Mouse (Mus musculus) heart, adult 8-10 months (tissue): ENCODE measurements around the gene Myo18b. TPM values are rescaled to one million over a fixed set of nuclear protein-coding genes. Genes with fewer than 3 reads are reported as not detected.

Experiments used
- DNase-seq: peaks from one replicate; pipeline ENCODE4 v3.0.0; 2022; ENCODE audit warnings: low spot score
- total RNA-seq, 4 experiments: library from RNA; stranded (reverse); gene quantifications; 2 replicates each; pipeline ENCODE4 v1.2.4; 2022

Gene Myo18b
- 100 to 1,000 TPM; 211 to 246 (median 225) TPM for total RNA-seq

DNA sequence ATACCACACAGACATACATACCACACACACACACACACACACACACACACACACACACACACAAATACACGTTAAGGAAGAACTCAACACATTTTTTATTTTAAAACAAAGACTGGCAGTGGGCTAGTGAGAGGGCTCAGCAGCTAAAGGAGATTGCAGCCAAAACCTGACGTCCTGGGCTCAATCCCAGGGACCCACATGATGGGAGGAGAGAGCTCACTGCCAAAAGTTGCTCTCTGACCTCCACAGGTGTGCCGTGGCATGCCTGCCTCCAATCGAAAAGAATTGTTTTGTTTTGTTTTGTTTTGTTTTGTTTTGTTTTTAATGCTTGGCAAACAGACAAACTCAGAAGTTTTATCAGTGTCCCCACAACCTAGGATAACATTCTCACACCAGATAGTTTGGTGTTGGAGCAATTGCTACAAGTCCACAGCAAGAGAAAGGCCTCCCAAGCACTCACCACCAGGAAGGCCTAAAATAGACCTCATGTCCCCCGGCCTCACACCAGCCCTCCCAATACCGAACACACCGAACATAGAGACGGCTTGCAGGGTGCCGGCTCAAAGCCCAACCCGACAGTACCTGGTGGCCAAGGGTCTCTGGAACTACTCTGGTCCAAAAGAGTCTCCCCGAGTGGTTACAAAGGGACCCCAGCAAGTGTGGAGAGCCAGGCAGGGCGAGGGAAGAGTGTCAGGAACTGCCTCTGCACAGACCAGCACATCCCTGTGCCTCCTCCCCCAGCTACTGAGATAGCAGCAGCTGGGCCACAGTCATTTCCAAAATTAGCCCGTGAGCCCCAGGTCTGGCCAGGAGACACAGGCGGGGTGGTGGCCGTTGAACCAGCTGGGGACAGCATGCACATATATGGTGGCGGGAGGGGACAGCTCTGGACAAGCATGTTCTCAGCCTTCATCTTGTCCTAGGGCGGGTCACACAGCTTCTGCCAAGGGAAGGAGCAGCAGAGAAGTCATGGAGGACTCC is at the start of gene Myo18b:
Gene Myo18b (minus strand): TSS at position 689 of the 981 bp plus-strand sequence.
- peak; percentile 71 for DNase-seq

DNA sequence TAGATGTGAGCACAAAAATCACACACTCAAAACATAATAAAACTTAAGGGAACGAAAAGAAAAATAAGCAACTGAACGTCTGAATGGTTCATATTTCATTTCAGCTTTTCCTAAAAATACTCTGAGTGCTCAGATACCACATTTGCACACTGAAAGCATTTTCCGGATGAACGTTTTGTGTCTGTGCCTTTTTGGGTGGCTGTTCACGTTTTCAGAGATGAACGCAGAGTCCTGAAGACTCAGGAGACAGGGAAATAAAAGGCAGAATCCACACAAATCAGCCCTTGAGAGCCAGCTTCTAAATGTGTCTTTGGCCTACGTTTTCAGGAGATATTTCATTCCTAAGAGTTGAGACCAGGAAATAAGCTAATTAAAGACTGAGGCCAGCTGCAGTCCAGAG is 49.8 kb upstream of the Myo18b start:
- DNase-seq = no peak

DNA sequence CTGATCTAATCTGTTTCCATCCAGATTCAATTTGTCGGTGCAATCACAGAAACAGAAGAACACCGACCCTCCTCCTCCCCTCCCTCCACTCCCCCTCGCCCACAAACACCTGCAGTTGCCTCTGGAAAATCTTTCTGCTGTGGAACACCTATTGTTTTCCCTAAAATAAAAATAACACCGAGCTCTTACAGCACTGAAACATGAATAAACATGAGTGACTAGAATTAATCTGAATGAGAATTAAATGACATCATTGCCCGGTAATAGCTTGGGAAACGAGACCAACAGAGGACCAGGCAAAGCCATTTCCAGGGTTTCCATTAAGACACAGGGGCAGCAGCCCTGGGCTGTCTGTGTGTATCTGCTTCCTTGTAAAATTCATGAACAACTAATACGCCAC is 46.1 kb upstream of the Myo18b start:
- no peak for DNase-seq

DNA sequence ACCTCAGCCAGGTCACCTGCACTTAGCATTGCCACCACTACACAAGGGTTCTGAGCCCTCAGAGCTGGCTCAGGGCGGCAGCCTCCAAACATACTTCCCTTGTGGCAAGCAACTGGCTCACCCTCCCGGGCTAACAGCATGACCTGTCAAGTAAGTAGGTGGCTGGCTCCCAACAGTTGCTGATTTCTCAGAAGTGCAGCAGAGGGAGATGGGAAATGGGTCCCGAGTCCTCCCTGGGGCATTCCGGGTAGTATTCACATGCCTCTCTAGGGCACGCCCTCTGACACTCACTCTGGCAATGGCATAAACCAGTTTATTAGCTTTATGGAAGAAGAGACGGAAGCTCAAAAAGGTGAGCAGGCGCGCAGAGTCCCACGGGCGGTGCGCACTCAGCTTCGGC is 44.8 kb upstream of the Myo18b start:
- no peak for DNase-seq

DNA sequence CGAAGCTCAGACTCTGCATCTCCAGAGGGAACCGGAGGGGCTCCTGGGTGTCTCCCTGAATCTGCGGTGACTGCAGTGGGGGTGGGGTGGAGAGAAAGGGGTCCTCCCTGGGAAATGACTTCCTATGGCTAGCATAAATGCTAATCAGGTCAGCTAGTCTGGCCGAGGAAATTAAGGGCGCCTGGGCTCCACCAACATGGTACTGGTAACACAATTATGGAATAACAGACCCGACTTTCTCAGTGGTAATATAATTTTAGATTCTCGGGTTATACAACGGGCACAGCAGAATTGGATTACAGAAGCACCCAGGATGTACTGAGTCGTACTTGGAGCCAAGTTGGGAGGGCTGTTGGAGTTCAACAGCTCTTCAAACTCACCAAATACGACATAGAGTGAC is 40.5 kb upstream of the Myo18b start:
- no peak for DNase-seq

DNA sequence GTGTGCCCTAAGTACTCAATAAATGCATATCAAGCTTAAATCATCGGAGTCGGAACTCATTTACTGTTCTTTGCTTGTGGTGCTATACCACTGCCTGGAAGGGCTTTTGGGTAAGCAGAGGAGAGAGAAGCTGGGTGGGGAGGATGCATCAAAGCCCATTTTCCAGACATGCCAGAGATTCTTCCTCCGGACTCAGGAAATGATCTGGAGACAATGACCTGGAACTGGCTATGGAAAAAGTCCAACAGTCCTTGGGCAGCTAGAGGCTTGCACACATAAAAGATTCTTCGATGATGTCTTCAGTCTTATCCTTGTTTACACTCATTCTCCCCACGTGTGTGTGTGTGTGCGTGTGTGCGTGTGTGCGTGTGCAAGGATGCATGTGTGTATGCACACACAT is 39.3 kb upstream of the Myo18b start:
- DNase-seq = no peak

DNA sequence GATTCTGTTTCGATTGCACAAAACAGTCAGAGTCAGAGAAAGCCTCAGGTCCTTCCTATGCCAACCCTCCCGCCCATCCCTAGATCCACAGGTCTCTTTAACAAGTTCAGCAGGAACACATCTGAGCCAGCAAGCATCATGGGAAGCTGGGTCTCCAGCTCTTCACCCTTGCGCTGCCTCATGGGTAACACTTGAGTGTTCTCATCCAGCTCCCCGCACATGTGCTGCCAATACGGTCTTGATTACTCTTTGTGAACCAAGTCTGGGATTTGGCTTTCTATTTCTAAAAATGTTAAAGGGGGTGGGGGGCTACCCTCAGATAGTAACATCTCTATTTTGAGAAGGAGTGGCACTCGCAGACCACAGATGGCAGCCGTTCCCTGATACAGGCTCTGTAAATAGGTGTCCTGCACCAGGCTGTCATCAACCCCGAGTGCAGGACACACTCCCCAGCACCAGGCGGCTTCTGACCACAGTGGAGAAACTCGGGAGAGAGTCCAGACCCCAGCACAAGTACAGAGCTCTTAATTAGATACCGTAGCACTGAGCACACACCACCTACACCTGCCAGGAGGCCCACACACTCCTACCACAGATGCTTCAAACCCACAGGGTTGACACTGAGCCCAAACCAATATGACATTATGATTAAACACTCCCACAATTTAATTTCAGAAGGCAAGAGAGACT is 36.9 kb upstream of the Myo18b start:
- no peak for DNase-seq

DNA sequence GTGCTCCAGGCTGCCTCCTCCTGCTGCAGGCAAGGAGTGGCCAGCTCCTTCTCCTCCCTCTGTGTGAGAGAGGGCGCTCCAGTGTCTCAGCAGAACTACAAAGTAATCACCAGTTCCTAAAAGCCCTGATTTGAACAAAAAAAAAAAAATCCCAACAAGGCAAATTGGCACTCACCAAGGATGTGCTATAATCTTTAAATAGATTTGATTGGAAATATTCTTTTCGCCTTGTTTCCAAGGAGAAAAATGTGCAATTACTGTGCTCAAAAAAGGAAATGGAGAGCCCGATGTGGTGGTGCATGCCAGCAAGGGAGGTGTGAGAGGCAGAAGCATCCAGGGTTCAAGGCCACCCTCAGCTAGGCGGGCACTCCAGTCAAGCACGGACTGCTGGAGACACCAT is 35.7 kb upstream of the Myo18b start:
- DNase-seq = no peak

DNA sequence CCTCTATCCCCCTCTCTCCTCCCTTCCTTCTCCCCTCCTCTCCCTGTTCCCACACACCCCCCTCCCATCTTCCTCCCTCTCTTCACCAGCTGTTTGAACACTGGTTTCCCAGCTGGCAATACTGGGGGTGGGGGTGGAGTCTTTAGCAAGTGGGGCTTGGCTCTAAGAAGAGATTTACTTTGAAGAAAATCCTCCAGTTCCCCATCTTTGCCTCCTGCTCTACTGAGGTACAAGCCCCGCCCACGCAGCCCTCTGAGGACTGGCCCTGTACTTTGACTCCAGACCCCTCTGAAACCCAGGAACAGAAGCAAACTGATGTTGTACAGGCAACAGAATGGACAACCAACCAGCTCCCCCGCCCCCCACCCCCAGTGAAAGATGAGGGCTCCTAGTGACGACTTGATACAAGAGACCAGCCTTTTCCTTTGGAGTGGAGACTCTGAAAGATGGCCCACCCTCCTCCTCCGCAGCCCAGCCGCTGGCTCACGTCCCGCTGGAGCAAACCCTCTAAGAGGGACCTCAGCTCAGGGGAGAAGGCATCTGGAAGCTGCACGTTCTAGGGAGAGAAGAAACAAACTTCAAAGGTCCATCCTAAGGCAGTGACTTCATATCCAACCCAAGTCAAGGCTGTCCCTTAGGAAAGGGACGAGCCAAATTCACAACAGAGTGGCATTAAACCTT is 32.2 kb upstream of the Myo18b start:
- no peak for DNase-seq

DNA sequence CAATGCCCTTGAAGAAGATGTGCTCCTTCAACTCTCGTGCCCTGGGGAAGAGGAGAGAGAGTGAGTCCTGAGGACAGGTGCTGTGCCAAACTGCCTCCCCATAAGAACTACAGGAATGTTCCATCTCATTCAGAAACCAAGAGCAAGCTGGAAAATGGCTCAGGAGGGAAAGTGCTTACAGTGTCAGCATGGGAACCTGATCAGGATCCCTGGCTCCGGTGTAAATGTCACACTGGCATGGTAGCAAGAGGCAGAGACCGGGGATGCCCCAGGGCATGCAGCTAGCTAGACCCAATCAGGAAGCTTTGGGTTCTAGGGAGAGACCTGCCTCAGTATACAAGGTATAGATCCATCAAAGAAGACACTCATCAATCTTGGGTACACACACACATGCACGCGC is 29.3 kb upstream of the Myo18b start:
- DNase-seq = no peak

DNA sequence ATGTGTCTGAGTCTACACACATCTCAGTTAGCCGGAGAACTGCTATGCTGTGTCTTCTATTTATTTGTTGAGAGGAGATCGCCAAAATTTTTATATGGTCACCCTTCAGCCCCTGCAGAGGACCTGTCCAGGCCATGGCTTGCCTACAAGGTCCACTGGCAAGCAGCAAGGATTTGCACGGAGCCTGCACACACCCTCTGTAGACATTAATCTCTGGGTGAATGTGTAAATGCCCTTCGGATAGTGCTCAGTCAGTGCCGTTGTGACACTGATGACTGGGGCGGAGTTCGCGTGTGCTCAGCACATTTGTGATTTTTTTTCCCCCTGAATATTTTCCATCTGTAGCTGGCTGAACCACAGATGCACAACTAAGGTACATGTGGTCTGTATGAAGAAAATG is 28.6 kb upstream of the Myo18b start:
- no peak for DNase-seq

DNA sequence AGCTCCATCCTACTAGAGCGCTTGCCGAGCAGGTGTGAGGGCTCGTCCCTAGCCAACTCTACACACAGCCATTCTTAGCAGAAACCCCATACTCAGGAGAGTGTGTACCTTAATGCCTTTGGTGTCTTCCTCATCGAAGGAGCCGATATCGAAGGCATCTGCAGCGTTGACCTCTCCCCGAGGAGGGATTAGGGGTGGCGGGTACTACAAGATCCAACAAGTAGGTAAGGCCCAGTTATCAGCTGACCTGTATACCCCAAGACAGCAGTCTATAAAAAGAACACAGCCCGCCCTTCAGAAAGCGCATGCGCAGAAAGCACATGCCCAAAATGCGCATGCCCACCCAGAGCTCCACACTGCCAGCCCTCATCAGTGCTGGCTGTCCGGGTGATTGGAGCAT is 27.7 kb upstream of the Myo18b start:
- no peak for DNase-seq

DNA sequence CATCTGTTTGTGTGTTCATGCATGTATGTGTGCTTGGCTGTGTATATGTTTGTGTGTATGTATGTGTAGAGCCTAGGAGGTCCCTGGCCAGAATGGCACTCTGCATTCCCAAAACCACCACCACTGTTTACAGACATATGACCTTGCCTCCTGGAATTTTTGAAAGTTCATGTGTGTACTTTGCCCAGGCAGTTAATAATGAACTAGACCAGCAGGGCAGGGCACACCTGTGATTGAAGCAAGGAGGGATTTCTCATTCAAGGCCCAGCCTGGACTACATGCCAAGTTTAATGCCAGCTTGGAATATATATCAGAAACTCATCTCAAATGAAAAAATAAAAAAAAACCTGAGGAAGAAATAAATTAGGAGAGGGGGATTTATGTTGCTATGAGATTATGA is 25.8 kb upstream of the Myo18b start:
- DNase-seq = no peak

DNA sequence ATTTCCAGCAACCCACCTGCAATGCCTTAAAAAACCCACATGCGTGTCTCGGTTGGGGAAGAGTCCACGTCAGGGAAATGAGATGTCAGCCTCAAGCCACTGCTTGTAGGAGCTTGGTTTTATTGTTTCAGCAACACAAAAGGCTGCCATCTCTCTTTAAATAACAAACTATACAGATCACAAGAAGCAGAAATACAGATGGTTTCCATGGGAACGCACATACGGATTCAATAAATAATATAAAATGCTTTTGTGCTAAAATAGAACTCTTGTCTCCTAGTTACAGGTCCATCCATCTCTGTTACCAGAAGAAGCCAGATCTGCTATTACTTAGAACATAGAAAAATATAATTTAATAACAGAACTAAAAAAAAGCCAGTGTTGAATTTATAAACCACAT is 14.2 kb upstream of the Myo18b start:
- DNase-seq = no peak

DNA sequence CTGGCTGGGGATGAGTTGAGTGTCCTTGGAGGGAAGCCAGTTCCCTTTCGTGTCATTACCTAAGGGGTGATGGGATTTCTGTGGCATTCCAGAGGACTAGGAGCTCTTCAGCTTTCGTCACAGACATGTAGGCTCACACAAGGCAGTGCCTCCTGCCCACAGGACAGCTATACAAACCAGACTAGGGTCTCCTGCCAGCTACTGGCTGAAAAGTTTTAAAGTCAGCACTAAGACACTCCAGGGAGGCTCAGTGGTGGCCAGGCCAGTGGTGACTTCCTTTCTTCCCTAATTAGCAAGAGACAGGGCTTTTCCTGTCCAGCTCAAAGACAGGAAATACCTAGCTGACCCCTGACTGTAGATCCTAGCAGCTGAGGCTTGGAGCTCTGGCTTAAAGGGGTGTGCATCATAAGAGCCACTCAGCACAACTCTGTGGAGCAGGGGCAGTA is 12.0 kb upstream of the Myo18b start:
- peak; percentile 30 for DNase-seq

DNA sequence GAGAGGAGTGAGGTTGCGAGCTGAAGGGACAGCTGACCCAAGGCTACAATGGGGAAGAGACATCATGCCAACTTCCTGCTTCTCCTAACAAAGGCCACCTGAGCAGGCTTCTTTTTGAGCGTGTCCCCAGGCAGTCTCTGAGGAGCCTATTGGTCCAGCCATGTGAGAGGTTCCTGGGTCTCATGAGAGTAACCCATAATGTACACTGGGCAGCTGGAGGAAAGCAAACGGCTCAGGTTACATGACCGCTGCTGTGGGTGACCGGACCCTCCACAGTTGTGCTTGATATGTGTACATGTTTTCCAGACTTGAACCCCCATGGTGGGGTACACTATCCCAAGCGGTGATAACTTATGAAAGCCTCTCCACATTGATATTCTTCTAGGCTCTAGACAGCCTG is 11.3 kb upstream of the Myo18b start:
- DNase-seq = no peak

DNA sequence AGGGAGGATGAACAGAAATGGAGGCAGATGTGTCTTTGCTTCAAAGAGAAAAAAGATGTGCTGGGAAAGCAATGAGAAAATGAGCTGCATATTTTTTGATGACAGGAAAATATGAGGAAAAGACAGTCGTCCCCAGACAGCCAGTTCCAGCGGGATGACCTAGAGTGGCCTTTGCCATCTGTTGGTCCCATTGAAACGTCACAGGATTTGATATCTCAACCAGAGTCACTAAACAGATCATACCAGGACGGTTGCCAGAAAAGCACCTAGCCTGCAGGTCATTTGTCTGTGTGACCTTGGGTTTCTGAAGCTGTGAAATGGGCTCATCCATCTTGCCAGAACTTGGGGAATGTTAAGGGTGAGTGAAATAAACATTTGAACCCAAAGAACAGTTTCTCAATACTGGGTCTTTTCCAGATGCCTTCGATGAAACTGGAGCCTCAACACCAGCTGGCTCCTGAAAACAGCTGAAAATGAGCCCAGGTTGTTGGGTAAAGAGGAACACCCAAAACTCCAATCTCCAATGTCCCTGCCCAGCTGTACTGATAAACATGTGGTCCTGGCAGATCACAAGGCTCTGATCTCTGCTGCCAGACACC is 2.6 kb downstream of the Myo18b start:
- DNase-seq = peak; percentile 27

DNA sequence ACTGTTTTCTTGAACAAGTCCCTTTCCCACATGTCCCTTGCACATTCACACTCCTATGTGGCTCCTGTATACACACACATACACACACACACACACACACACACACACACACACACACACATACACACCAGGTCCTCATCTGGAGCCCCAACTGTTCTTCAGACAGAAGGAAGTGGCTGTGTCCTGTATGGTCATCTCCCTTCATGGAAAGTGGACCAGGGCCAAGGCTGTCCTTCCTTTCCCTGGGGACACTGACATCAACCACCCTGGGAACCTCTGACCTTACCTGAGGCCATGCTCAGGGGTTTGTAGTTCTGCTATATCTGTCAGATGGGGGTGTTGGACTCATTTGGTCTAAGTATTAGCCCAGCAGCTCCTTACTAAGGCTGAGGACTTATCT is 3.8 kb downstream of the Myo18b start:
- no peak for DNase-seq

DNA sequence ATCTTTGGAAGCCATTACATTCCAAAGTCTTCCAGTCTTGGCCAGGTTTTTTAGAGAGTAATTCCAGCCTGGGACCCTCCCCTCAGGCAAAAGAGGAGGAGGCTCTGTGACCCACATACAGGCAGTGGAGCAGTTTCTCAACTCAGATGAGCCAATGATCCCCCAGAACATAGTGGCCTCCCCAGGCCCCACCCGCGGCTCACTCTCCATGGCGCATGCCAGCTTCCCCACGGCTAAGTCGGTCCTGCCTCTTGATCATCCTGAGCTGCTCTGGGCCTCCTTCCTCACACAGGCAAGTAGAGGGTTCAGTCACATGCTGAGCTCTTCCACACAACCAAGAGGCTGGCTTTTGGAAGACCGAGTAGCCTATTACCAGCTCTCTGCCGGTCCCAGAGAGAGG is 7.5 kb downstream of the Myo18b start:
- no peak for DNase-seq

DNA sequence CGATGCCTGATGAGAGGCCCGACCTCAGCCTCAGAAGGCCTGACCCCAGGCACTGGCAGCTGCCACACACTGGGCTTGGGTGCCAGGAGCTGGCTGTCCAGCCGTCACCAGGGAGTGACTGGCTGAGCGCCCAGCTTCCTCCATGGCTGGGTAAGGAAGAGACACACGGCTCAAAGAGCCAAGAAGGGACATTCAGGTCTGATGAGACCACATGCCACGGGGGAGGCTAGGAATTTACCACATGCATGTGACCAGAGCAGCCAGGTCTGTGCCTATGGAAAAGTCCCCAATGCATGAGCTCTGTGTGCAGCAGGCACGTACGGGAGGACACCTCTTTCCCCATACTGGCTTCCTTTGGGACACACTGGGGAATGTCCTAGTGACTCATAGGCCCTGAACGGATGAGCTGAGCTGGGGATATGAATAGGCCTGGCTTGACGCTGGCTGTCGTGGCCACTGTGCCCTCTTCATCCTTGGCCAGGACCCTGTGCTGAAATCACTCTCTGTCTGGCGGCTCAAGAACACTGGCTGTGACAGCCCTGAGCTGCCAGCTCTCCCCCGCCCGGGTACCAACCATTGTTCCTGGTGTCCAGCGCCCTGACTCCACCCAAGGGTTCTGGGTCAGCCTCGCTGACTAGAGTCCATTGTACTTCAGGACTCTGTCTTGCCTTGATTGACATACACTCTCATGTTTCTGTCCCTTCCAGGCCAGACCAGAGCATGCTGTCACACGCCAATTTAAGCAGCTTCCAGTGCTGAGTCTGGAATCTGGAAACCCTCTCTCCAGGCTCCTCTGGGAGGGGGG is 9.3 kb downstream of the Myo18b start:
- DNase-seq = peak; percentile 55
